12 mouse cellular contexts compared by ENCODE assay signal in genomic region chr7:78385971-78386370, GRCm38 (mm10).
A peak's percentile ranks its signal among the peaks of the same experiment; 100 is the strongest.
DNase-seq lines count a peak whose midpoint lies in the region; TF ChIP-seq lines count a peak whose summit lies in the region.
"Had no signal": no experiment of that assay in that cellular context is flagged by ENCODE, and none has a peak within 500 bp of the region (broad histone marks: within the 10 kb centered on the region; RNA-seq: fewer than 3 reads in every experiment).

No protein-coding gene starts in this region.

- no peak overlapping the region for H3K4me3 ChIP-seq in layer of hippocampus, adult 2 months
- H3K4me3 ChIP-seq: hindbrain, embryonic 10.5 days had no signal

- TF ChIP-seq CTCF in layer of hippocampus, adult 2 months (conservative IDR thresholded peaks at IDR 0.05) = no peak

- H3K27ac ChIP-seq in layer of hippocampus, adult 2 months = peak overlapping the region; percentile 68
- H3K27ac ChIP-seq: hindbrain, embryonic 10.5 days; stomach, postnatal 0 days had no signal

- peak; percentile 12 for DNase-seq in adrenal gland, postnatal 14 days
- no peak for DNase-seq in adrenal gland, postnatal 36 days
- peak in 1 of 2 experiments; percentile 31 for DNase-seq in layer of hippocampus, adult 2 months (ENCODE audit: low spot score in 2 of 2)
- no peak for DNase-seq in layer of hippocampus, postnatal 25 days (ENCODE audit: extremely low spot score in 1 of 2, low spot score in 1 of 2)
- DNase-seq in cerebellum, postnatal 25 days = peak; percentile 80 to 82
- DNase-seq in layer of hippocampus, postnatal 36 days = peak; percentile 35 to 39
- DNase-seq in kidney, postnatal 4 days = no peak
- DNase-seq in thymus, postnatal 36 days = no peak
- DNase-seq: adrenal gland, postnatal 10 days; lung, adult 18-20 months had no signal

Comparison
In these comparisons a context has a peak if more than half of its experiments do, and no peak if none do; other contexts are left out.
1. DNase-seq: peak in adrenal gland, postnatal 14 days (single experiment), cerebellum, postnatal 25 days (2 of 2) and layer of hippocampus, postnatal 36 days (2 of 2); none in adrenal gland, postnatal 36 days (0 of 2), layer of hippocampus, postnatal 25 days (0 of 2), kidney, postnatal 4 days (0 of 2) and thymus, postnatal 36 days (0 of 2).